In genomic region chr7:128416664-128417063, GRCm38 (mm10) we compare ENCODE assay signal across 12 mouse cellular contexts. TPM values are rescaled to one million over a fixed set of nuclear protein-coding genes. Genes with fewer than 3 reads are reported as not detected.
A peak's percentile ranks its signal among the peaks of the same experiment; 100 is the strongest.
DNase-seq lines count a peak whose midpoint lies in the region; ATAC-seq lines count a peak whose summit lies in the region.
"Had no signal": no experiment of that assay in that cellular context is flagged by ENCODE, and none has a peak within 500 bp of the region (broad histone marks: within the 10 kb centered on the region; RNA-seq: fewer than 3 reads in every experiment).

No protein-coding gene starts in this region.

- peak; percentile 37 for DNase-seq in adrenal gland, postnatal 14 days
- no peak for DNase-seq in adrenal gland, postnatal 4 days (ENCODE audit: low spot score in 2 of 2)
- no peak for DNase-seq in kidney, postnatal 36 days
- no peak for DNase-seq in thymus, postnatal 0 days (ENCODE audit: low spot score)
- DNase-seq: cerebellum, postnatal 14 days; gastrocnemius, postnatal 14 days; kidney, postnatal 10 days; lung, postnatal 4 days had no signal

- H3K27ac ChIP-seq in limb, embryonic 15.5 days = no peak overlapping the region
- no peak overlapping the region for H3K27ac ChIP-seq in stomach, embryonic 14.5 days (ENCODE audit: low read length)

- 66% methylated on average over 6 of the region's 6 CpGs for WGBS in limb, embryonic 15.5 days
- 60% methylated on average over 6 of the region's 6 CpGs for WGBS in stomach, embryonic 14.5 days

- peaks cover 41% of the 10 kb centered on the region for H3K36me3 ChIP-seq in megakaryocyte, embryonic 14.5 days (replicated peaks; ENCODE audit: low read length)
- no peaks in the 10 kb centered on the region for H3K36me3 ChIP-seq in limb, embryonic 15.5 days
- no peaks in the 10 kb centered on the region for H3K36me3 ChIP-seq in stomach, embryonic 14.5 days (ENCODE audit: control insufficient read depth, insufficient read depth, low read length)

- no peak for ATAC-seq in megakaryocyte, adult 5-6 weeks (ENCODE audit: poor library complexity, severe bottlenecking)
- ATAC-seq in limb, embryonic 15.5 days (ENCODE audit: insufficient number of reproducible peaks, low FRiP score, low TSS enrichment, low read depth) = no peak
- no peak for ATAC-seq in stomach, embryonic 14.5 days (ENCODE audit: insufficient number of reproducible peaks, insufficient read depth, low FRiP score, low read depth)

- H3K4me2 ChIP-seq in limb, embryonic 15.5 days = no peak overlapping the region
- H3K4me2 ChIP-seq in stomach, embryonic 14.5 days (replicated peaks; ENCODE audit: low read depth, low read length) = peak overlapping the region; percentile 95

- H3K9ac ChIP-seq in limb, embryonic 15.5 days = no peak overlapping the region
- no peak overlapping the region for H3K9ac ChIP-seq in stomach, embryonic 14.5 days (replicated peaks; ENCODE audit: low read depth, low read length)

- peaks cover 3% of the 10 kb centered on the region for H3K27me3 ChIP-seq in megakaryocyte, embryonic 14.5 days (replicated peaks)
- H3K27me3 ChIP-seq in limb, embryonic 15.5 days = peaks cover 79% of the 10 kb centered on the region
- H3K27me3 ChIP-seq in stomach, embryonic 14.5 days (ENCODE audit: control insufficient read depth, insufficient read depth, low read length) = peaks cover 13% of the 10 kb centered on the region

- peak overlapping the region; percentile 98 for H3K4me3 ChIP-seq in megakaryocyte, embryonic 14.5 days (replicated peaks)
- peak overlapping the region; percentile 70; the same call in 1 of the 2 replicates for H3K4me3 ChIP-seq in limb, embryonic 15.5 days
- H3K4me3 ChIP-seq in stomach, embryonic 14.5 days (ENCODE audit: low read depth, low read length) = peak overlapping the region; percentile 75

- no peaks in the 10 kb centered on the region for H3K9me3 ChIP-seq in megakaryocyte, embryonic 14.5 days
- no peaks in the 10 kb centered on the region for H3K9me3 ChIP-seq in limb, embryonic 15.5 days
- H3K9me3 ChIP-seq in stomach, embryonic 14.5 days (ENCODE audit: control insufficient read depth, low read depth, low read length) = no peaks in the 10 kb centered on the region

- H3K4me1 ChIP-seq in megakaryocyte, embryonic 14.5 days = peaks cover 80% of the 10 kb centered on the region
- H3K4me1 ChIP-seq in limb, embryonic 15.5 days = peaks cover 20% of the 10 kb centered on the region
- peaks cover 4% of the 10 kb centered on the region; the same call in 1 of the 2 replicates for H3K4me1 ChIP-seq in stomach, embryonic 14.5 days (ENCODE audit: control insufficient read depth, insufficient read depth, low read length)

RNA-seq across cellular contexts. Expression of gene Rgs10, which starts 1.9 kb away (rescaled TPM):
- 14.4 and 22.4 TPM in 2 replicates for total RNA-seq in adrenal gland, postnatal 14 days (2021)
- 10 to 100 TPM; 11.5 to 12.0 TPM for total RNA-seq in adrenal gland, postnatal 4 days (2021)
- 650 and 1,157 TPM in 2 replicates for polyA plus RNA-seq in megakaryocyte, embryonic 14.5 days (2012; ENCODE audit: insufficient read depth, low replicate concordance)
- total RNA-seq in megakaryocyte, adult 5-6 weeks (2015) = 155 and 159 TPM in 2 replicates
- total RNA-seq in megakaryocyte, adult 5-6 weeks (2017) = 158 and 165 TPM in 2 replicates
- polyA plus RNA-seq in limb, embryonic 15.5 days (2015; fragmentation: Nextera tagmentation; extraction: Ambion mirVana) = 13.8 and 14.2 TPM in 2 replicates
- 32.6 TPM in 2 replicates for polyA plus RNA-seq in stomach, embryonic 14.5 days (2014; fragmentation: Nextera tagmentation; extraction: Ambion mirVana)
- 243 and 265 TPM in 2 replicates for polyA plus RNA-seq in thymus, postnatal 0 days (2015; fragmentation: Nextera tagmentation; extraction: Ambion mirVana)

RNA-seq across cellular contexts. Expression of gene Tial1, which starts 44.9 kb away (rescaled TPM):
- 92.5 and 95.3 TPM in 2 replicates for total RNA-seq in adrenal gland, postnatal 14 days (2021)
- total RNA-seq in adrenal gland, postnatal 4 days (2021) = 100 to 1,000 TPM; 119 to 121 TPM
- 63.5 and 82.1 TPM in 2 replicates for polyA plus RNA-seq in megakaryocyte, embryonic 14.5 days (2012; ENCODE audit: insufficient read depth, low replicate concordance)
- 166 and 174 TPM in 2 replicates for total RNA-seq in megakaryocyte, adult 5-6 weeks (2015)
- 48.4 and 59.1 TPM in 2 replicates for total RNA-seq in megakaryocyte, adult 5-6 weeks (2017)
- polyA plus RNA-seq in limb, embryonic 15.5 days (2015; fragmentation: Nextera tagmentation; extraction: Ambion mirVana) = 23.5 and 27.4 TPM in 2 replicates
- 46.6 and 48.8 TPM in 2 replicates for polyA plus RNA-seq in stomach, embryonic 14.5 days (2014; fragmentation: Nextera tagmentation; extraction: Ambion mirVana)
- 26.9 and 27.6 TPM in 2 replicates for polyA plus RNA-seq in thymus, postnatal 0 days (2015; fragmentation: Nextera tagmentation; extraction: Ambion mirVana)
